Mouse (Mus musculus) fat pad, adult 2 months (tissue): ENCODE results near the gene Spdye4c.

Experiments used
- DNase-seq: peaks from one replicate; pipeline ENCODE4 v3.0.0-alpha.2; 2011; ENCODE audit warnings: low read depth, low spot score; ENCODE audit errors: extremely low read depth

Spdye4c gene

DNA sequence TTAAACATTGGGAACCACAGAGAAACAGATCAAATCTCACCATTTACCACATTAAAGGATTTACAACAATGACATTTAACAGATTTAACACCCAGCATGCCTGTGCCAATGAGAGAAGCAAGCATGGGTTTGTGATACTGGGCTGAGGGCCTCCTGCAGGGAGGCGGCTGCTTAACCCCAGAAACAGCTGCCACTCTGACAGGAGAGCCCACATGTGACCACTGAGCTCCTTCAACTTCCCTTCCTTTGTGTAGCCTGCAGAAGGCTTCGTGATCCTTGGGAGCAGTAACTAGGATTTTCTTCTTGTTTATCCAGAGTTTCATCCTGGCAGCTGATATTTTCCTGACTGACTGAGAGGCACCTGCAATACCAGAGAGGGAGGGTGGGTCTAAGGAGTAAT, 10.5 kb downstream of the Spdye4c start:
- no peak for DNase-seq

DNA sequence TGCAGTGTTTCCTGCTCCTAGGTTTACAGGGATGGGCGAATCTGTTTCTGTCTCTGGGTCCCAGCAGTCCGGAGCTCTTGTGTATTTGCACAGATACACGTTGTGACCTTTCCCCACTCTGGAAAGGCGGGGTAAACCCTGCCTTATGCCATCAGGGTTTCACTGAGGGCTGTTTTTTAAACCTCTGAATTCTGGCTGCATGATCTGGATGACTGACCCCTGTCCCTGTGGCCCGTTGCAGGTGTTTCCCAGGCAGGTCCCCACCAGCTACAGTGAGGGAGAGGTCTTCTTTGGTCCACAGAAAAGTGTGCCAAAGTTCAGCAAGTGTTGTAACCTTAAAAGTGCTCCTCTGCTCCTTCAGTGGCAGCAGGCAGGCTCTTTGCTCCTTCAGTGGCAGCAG, 18.3 kb downstream of the Spdye4c start:
- DNase-seq, result no peak

DNA sequence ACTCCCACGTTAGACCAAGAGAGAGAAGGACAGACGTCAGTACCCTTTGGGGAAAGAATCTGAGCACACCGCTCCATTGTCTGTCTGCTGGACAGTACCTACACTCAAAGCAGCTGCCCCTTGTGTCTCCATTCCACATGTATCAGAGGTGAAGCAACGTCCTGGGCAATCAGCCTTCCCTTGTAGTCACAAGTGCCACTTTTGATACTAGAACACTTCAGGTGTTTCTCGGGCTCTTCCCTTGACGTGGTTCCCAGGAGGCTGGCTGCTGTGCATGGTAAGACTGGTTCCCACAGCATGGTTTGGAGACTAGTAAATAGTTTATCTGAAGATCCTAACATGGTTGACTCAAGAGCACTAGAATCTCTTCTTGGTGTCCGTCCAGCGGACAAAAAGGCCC, 20.2 kb downstream of the Spdye4c start:
- DNase-seq, result no peak

DNA sequence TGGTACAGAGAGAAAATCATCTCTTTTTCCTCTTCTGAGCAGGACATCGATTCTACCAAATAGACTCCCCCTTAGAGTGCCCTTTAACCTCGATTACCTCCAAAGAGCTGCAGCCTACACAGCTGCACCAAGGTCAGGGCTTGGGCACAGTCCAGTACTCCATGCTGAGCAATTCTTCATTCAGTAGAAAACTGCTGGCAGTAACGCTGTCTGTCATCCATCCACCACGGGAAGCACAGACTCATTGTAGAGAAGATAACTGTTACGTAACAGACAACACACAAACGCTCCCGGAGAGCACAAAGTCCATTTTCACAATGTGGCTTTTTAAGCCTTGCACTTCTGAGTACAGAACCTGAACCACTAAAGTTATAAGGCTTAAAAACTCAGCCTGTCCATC, 21.3 kb downstream of the Spdye4c start:
- no peak for DNase-seq

DNA sequence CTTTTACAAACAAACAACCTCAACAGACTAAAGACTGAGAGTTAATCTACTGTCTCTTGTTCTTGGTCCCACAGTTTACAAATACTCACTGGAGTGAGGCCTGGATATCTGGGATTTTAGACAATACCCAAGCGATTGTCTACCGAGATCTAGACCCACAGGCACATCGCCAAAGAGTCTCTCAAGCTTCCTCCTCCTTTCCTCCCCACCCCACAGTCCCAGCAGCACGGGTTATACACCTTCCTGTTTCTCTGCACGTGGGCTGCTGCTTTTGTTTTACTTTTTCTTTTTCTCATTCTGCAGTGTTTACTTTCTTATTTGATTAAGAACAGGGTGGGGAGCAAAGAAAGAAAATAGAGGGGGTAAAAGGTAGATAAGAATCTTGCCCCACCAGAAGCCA, 22.4 kb downstream of the Spdye4c start:
- DNase-seq, result no peak

- no peak for DNase-seq
Measured at GRCm38 (mm10) chr2:128615366-128615765, 24.4 kb downstream of the Spdye4c start.

DNA sequence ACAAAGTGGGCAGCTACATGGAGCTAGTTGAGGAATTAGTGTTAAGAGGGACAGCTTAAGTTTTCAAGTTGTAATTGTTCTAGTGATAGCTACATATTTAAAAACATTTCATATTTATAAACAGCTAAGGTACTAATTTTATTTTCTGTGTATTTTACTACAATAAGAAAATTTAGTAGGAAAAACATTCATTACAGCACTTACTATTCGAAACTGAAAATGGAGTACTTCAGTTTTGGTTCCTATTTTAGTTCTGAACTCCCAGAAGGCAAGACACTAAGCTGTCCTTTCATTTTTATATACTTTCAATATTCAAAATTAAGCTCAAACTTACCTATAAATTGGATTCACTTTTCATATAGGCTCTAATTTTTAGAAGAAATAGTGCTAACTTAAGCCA, 29.6 kb downstream of the Spdye4c start:
- no peak for DNase-seq
